Mouse (Mus musculus) intestine, embryonic 16.5 days (tissue): Measurements from ENCODE around the gene Rabif. TPM values are rescaled to one million over a fixed set of nuclear protein-coding genes. Genes with fewer than 3 reads are reported as not detected.
A peak's percentile ranks its signal among the peaks of the same experiment; 100 is the strongest.

Source experiments
- ATAC-seq: fragments of 200-750 bp; cut with Nextera tagmentation; 2 replicates; pipeline ENCODE4 v1.8.0; 2017; ENCODE audit warnings: moderate TSS enrichment, moderate library complexity
- H3K27ac ChIP-seq: fragments of 300-500 bp; sonication (generic); 2 replicates; pipeline ENCODE4 v1.5.1; 2014; ENCODE audit warnings: mild to moderate bottlenecking, low read length
- H3K27me3 ChIP-seq: fragments of 300-500 bp; sonication (generic); replicated peaks from 2 replicates; pipeline ENCODE4 v1.6.1; 2014; ENCODE audit warnings: low read length, control low read depth, mixed read lengths; ENCODE audit not compliant: control insufficient read depth, insufficient read depth
- H3K36me3 ChIP-seq: fragments of 300-500 bp; sonication (generic); 2 replicates; pipeline ENCODE4 v1.6.1; 2014; ENCODE audit warnings: low read length, control low read depth; ENCODE audit not compliant: control insufficient read depth, insufficient read depth
- H3K4me1 ChIP-seq: fragments of 300-500 bp; sonication (generic); 2 replicates; pipeline ENCODE4 v1.6.1; 2014; ENCODE audit warnings: low read length, control low read depth, mixed read lengths; ENCODE audit not compliant: control insufficient read depth, insufficient read depth
- H3K4me2 ChIP-seq: fragments of 300-500 bp; sonication (generic); 2 replicates; pipeline ENCODE4 v1.6.1; 2014; ENCODE audit warnings: low read depth, low read length, control low read depth
- H3K4me3 ChIP-seq: fragments of 300-500 bp; sonication (generic); 2 replicates; pipeline ENCODE4 v1.5.1; 2014; ENCODE audit warnings: mild to moderate bottlenecking, low read length
- H3K9ac ChIP-seq: fragments of 300-500 bp; sonication (generic); 2 replicates; pipeline ENCODE4 v1.6.1; 2014; ENCODE audit warnings: low read depth, low read length
- H3K9me3 ChIP-seq: fragments of 300-500 bp; sonication (generic); 2 replicates; pipeline ENCODE4 v1.6.1; 2016; ENCODE audit warnings: low read length, control low read depth; ENCODE audit not compliant: control insufficient read depth
- WGBS: fragments of 180-500 bp; shearing (Covaris S2); extraction: QIAGEN DNeasy Blood & Tissue Kit; methylation state at CpG from one replicate; pipeline ENCODE4 v1.1.7; 2014; 5-methylcytosine and 5-hydroxymethylcytosine counted together
- polyA plus RNA-seq: library from polyadenylated mRNA; unstranded; fragments of >200 nt; fragmentation: Nextera tagmentation; extraction: Ambion mirVana; gene quantifications from 2 replicates; pipeline ENCODE4 v1.2.1, GENCODE M21; 2015

Rabif gene
- polyA plus RNA-seq, 1 experiment from 2014 or later = 41.2 TPM

GRCm38 (mm10) chr1:134535054-134535453 is 40.6 kb downstream of the Rabif start:
- H3K4me3 ChIP-seq = no peak overlapping the region
- no peak overlapping the region for H3K9ac ChIP-seq
- ATAC-seq = no peak
- no peak overlapping the region for H3K27ac ChIP-seq
- H3K36me3 ChIP-seq = no peaks in the 10 kb centered on the region
- WGBS = 95% methylated on average over 1 of the region's 1 CpGs
- no peaks in the 10 kb centered on the region for H3K9me3 ChIP-seq
- H3K4me2 ChIP-seq = no peak overlapping the region
- no peaks in the 10 kb centered on the region for H3K4me1 ChIP-seq
- no peaks in the 10 kb centered on the region for H3K27me3 ChIP-seq

- WGBS = 68% methylated on average over 3 of the region's 3 CpGs
- Histone ChIP-seq H3K4me1 (no peaks in the 10 kb centered on the region), H3K27ac (no peak overlapping the region), H3K4me3 (no peak overlapping the region), H3K9ac (no peak overlapping the region), H3K4me2 (no peak overlapping the region), H3K27me3 (no peaks in the 10 kb centered on the region), H3K36me3 (no peaks in the 10 kb centered on the region), H3K9me3 (no peaks in the 10 kb centered on the region)
- ATAC-seq = no peak
These were observed 41.1 kb downstream of the Rabif start for GRCm38 (mm10) chr1:134535513-134535912.

- Histone ChIP-seq H3K27ac (no peak overlapping the region), H3K27me3 (no peaks in the 10 kb centered on the region), H3K9ac (no peak overlapping the region), H3K9me3 (no peaks in the 10 kb centered on the region), H3K4me1 (no peaks in the 10 kb centered on the region), H3K4me3 (no peak overlapping the region), H3K4me2 (no peak overlapping the region), H3K36me3 (no peaks in the 10 kb centered on the region)
- ATAC-seq = no peak
- WGBS = 91% methylated on average over 10 of the region's 10 CpGs
These were observed 46.2 kb downstream of the Rabif start for GRCm38 (mm10) chr1:134540610-134541009.

- H3K36me3 ChIP-seq = no peaks in the 10 kb centered on the region
- no peak overlapping the region for H3K4me3 ChIP-seq
- H3K27me3 ChIP-seq = no peaks in the 10 kb centered on the region
- no peak overlapping the region for H3K4me2 ChIP-seq
- no peak overlapping the region for H3K9ac ChIP-seq
- no peak overlapping the region for H3K27ac ChIP-seq
- H3K4me1 ChIP-seq = no peaks in the 10 kb centered on the region
- WGBS = 75% methylated on average over 4 of the region's 4 CpGs
- H3K9me3 ChIP-seq = no peaks in the 10 kb centered on the region
- no peak for ATAC-seq
These were observed 53.8 kb downstream of the Rabif start for GRCm38 (mm10) chr1:134548231-134548630.

- Histone ChIP-seq H3K9ac (no peak within 1 kb of the TSS), H3K36me3 (no peaks in the 10 kb centered on the region), H3K27ac (no peak within 1 kb of the TSS), H3K27me3 (no peaks in the 10 kb centered on the region), H3K4me2 (no peak within 1 kb of the TSS), H3K9me3 (no peaks in the 10 kb centered on the region), H3K4me1 (no peaks in the 10 kb centered on the region; the same call in 1 of the 2 replicates), H3K4me3 (no peak within 1 kb of the TSS)
- 61% methylated on average over 7 of the region's 7 CpGs for WGBS
- no peak for ATAC-seq
These were observed 55.2 kb downstream of the Rabif start, which contains the start of gene Mgat4e for GRCm38 (mm10) chr1:134549632-134550132. Mgat4e (minus strand) TSS chr1:134549682.

GRCm38 (mm10) chr1:134551869-134552268 is 57.4 kb downstream of the Rabif start:
- Histone ChIP-seq H3K27me3 (no peaks in the 10 kb centered on the region), H3K27ac (no peak overlapping the region), H3K9me3 (no peaks in the 10 kb centered on the region), H3K4me1 (peaks cover 15% of the 10 kb centered on the region), H3K4me2 (no peak overlapping the region), H3K4me3 (no peak overlapping the region), H3K9ac (no peak overlapping the region), H3K36me3 (no peaks in the 10 kb centered on the region)
- WGBS = 81% methylated on average over 3 of the region's 3 CpGs
- no peak for ATAC-seq

GRCm38 (mm10) chr1:134552396-134552795 is 57.9 kb downstream of the Rabif start:
- ATAC-seq = no peak
- peaks cover 19% of the 10 kb centered on the region for H3K4me1 ChIP-seq
- H3K4me2 ChIP-seq = no peak overlapping the region
- no peaks in the 10 kb centered on the region for H3K36me3 ChIP-seq
- WGBS = 60% methylated on average over 3 of the region's 3 CpGs
- H3K4me3 ChIP-seq = no peak overlapping the region
- H3K27ac ChIP-seq = no peak overlapping the region
- H3K9me3 ChIP-seq = no peaks in the 10 kb centered on the region
- no peaks in the 10 kb centered on the region for H3K27me3 ChIP-seq
- no peak overlapping the region for H3K9ac ChIP-seq

GRCm38 (mm10) chr1:134555240-134555870 is 60.9 kb downstream of the Rabif start:
- Histone ChIP-seq H3K4me2 (peak overlapping the region; percentile 96), H3K27me3 (no peaks in the 10 kb centered on the region), H3K9ac (peak overlapping the region; percentile 78), H3K36me3 (no peaks in the 10 kb centered on the region), H3K4me3 (no peak overlapping the region), H3K9me3 (no peaks in the 10 kb centered on the region), H3K4me1 (peaks cover 25% of the 10 kb centered on the region), H3K27ac (peak overlapping the region; percentile 84)
- ATAC-seq = peak; percentile 36
- WGBS = 16% methylated on average over 13 of the region's 13 CpGs

GRCm38 (mm10) chr1:134555871-134556670 is 61.6 kb downstream of the Rabif start:
- under 1% methylated on average over 46 of the region's 46 CpGs for WGBS
- H3K27me3 ChIP-seq = no peaks in the 10 kb centered on the region
- ATAC-seq = peak; percentile 27
- H3K4me3 ChIP-seq = peak overlapping the region; percentile 59
- peak overlapping the region; percentile 96 for H3K4me2 ChIP-seq
- peak overlapping the region; percentile 78 for H3K9ac ChIP-seq
- no peaks in the 10 kb centered on the region for H3K9me3 ChIP-seq
- H3K4me1 ChIP-seq = peaks cover 25% of the 10 kb centered on the region
- H3K27ac ChIP-seq = peak overlapping the region; percentile 84
- H3K36me3 ChIP-seq = no peaks in the 10 kb centered on the region
